Mouse (Mus musculus): Measurements from ENCODE around the gene Cnot6l. TPM values are rescaled to one million over a fixed set of nuclear protein-coding genes. Genes with fewer than 3 reads are reported as not detected.

The Cnot6l gene
- 30.8 TPM for polyA plus RNA-seq (2014; fragmentation: Illumina TruSeq; extraction: RNeasy Lipid Tissue Mini Kit (QIAGEN cat#74804); ENCODE audit: low read depth, low replicate concordance)

DNA sequence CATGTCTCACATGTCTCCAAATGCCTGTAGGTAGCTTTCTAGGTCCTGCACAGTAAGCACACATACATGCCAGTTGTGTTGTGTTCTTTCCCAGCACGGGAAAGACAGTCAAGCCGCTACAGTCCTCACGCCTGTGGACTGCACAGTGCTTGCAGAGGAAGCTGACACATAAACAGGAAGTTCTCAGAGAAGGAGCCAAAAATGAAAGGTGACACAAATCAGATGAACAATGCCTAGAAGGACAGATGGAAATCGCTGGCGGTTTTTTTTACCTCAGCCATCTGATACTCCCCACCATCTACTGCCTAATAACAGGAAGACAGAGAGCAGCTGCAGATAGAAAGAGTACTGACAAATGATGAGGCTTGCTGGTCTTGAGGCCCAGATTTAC lies at the start of gene Cnot6l:
TSS of gene Cnot6l (minus strand) at position 151 of the 391 bp plus-strand sequence.

DNA sequence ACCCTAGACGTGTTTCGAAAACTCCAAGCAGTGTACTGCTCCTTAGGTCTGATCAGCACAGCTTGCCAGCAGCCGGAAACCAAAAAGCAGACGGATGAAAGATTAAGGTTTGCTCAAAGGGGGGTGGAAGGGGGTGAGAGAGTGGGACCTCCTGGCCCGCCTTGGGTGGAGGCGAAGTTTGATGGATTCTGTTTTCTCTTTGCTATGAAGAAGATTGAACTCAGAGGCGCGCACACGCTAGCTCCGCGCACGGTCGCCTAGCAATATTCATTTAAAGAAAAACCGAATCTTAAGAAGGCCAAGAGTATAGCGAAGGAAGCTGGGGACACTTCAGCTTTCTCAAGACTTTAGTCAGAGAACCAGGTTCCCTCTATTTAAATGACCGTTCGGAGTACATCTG lies 45.5 kb upstream of the Cnot6l start, which contains the start of gene Mrpl1:
TSS of gene Mrpl1 (plus strand) at position 35 of the 400 bp plus-strand sequence.

Other genes starting within 250 kb of the Cnot6l start
- gene Cxcl13, start 207.2 kb downstream of the Cnot6l start, polyA plus RNA-seq (2014; fragmentation: Illumina TruSeq; extraction: RNeasy Lipid Tissue Mini Kit (QIAGEN cat#74804); ENCODE audit: low read depth, low replicate concordance), result 0.62 TPM
- gene Mrpl1, start 45.3 kb upstream of the Cnot6l start, polyA plus RNA-seq (2014; fragmentation: Illumina TruSeq; extraction: RNeasy Lipid Tissue Mini Kit (QIAGEN cat#74804); ENCODE audit: low read depth, low replicate concordance), result 146 TPM
- gene Fras1, start 209.8 kb upstream of the Cnot6l start, polyA plus RNA-seq (2014; fragmentation: Illumina TruSeq; extraction: RNeasy Lipid Tissue Mini Kit (QIAGEN cat#74804); ENCODE audit: low read depth, low replicate concordance), result 0.36 TPM

Measured in testis, adult 10 weeks (tissue).